Mouse (Mus musculus) activated CD4-positive, CD25-positive, alpha-beta regulatory T cell, adult 4 months (primary cell): ENCODE measurements around the gene Defb19. TPM values are rescaled to one million over a fixed set of nuclear protein-coding genes. Genes with fewer than 3 reads are reported as not detected.

Experiments used
- ATAC-seq: one replicate; pipeline ENCODE4 v1.8.0; 2017
- polyA plus RNA-seq, 2 experiments: library from polyadenylated mRNA; unstranded; fragments of 100-300 nt; shearing (Covaris generic); gene quantifications; one replicate each; pipeline ENCODE4 v1.2.1; 2017

Defb19 gene
- polyA plus RNA-seq, 2 experiments from 2014 or later: not detected

- no peak for ATAC-seq
Measured at GRCm38 (mm10) chr2:152586926-152587560, 6.9 kb upstream of the Defb19 start.

DNA sequence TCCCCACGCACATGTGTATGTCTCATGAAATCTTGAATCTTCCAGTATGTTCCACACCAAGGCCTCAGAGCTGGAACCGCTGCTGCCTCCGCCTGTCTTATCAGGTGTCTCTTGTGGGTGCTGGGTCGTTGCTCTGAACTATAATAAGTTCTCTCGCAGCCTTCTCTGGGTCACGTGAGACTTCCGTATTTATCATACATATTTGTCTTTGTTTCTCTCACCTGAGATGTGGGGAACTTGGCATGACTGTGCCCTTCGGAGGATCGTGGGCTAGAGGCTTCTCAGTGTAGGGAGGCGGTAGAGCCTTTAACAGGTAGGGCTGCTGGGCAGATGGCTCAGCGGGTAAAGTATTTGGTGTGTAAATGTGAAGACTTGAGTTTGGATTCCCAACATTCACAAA, 500 bp upstream of the Defb19 start:
- ATAC-seq: no peak

- ATAC-seq: no peak
Measured at GRCm38 (mm10) chr2:152573484-152573883, 6.6 kb downstream of the Defb19 start.

- no peak for ATAC-seq
Measured at GRCm38 (mm10) chr2:152572114-152572794, 7.9 kb downstream of the Defb19 start, which contains the start of gene Defb21. Defb21 (plus strand) TSS chr2:152572744.

GRCm38 (mm10) chr2:152570313-152570712, 9.8 kb downstream of the Defb19 start:
- no peak for ATAC-seq

DNA sequence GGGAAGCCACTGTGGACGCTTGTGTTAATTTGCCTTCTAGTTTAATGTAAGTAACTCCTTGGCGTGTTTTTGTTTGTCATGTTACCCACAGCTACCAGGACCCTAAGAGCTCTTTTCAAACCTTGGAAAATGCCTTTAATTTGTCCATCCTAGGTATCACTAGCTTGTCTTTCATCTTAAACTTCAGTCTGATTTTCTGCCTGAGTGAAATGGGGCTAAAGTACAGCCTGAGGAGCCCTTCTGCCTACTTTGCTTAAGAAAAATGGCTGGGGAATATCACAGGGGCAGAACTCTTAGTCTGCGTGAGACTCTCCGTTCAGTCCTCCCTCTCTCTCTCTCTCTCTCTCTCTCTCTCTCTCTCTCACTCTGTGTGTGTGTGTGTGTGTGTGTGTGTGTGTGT, 10.2 kb downstream of the Defb19 start:
- no peak for ATAC-seq

DNA sequence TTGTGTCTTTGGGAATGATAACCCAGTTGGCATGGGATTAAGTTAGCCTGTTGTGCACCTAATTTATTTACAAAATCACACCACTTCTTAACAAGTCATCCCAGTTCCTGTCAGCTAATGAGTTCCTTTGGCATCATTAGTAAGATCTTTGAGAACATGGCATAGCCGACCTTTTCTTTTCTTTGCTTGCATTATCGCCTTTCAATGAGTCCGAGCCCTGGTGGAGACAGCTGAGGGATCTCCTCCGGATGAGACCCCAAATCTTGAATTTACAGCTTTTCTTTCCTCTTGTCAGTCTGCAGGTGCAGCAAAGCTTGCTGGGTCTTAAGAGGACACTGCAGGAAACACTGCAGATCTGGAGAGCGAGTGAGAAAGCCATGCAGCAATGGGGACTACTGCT, 11.1 kb downstream of the Defb19 start, which contains the start of gene Gm17416:
Gene Gm17416 (plus strand): TSS at position 301 of the 400 bp plus-strand sequence.
- ATAC-seq: no peak

- ATAC-seq: no peak
Measured at GRCm38 (mm10) chr2:152556655-152557054, 23.5 kb downstream of the Defb19 start.

- ATAC-seq: no peak
Measured at GRCm38 (mm10) chr2:152553774-152554423, 26.2 kb downstream of the Defb19 start.

DNA sequence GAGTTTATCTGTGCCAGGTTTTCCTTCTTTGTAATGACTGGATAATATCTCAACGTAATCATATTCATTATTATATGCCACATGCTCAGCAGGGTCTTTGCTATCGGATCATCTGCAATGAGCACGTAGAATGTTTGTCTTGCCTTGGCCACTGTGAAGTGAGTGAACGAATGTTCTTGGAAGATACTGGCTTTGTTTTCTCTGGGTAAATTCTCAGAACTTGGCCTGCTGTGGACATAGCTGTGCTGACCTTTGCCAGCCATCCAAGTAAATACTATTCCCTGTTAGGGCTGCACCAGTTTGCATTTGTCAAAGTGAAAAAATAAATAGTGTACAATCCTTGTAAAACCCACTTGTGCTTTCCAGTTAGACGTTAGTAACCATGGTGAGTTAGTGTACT, 32.0 kb downstream of the Defb19 start:
- ATAC-seq: no peak

- no peak for ATAC-seq
Measured at GRCm38 (mm10) chr2:152544691-152545090, 35.4 kb downstream of the Defb19 start.

DNA sequence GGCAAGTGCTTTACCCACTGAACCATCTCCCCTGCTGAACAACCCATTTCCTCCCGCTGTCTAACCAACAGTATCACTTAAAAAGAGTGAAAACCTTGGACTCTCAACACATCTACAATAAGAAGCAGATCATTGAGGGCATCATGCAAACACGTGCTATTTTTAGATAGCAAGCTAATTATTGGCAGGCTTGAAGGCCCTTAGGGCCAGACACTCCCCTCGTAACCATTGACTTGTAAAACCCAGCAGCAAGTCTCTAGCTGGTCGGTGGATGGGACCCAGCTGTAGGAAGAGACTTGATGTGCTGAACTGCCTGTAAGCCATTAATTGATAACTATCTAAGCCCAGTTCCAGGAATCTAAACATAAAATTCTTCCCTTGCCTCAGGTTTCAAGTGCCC, 36.6 kb downstream of the Defb19 start:
- ATAC-seq: no peak

GRCm38 (mm10) chr2:152542897-152543296, 37.2 kb downstream of the Defb19 start:
- ATAC-seq: no peak

DNA sequence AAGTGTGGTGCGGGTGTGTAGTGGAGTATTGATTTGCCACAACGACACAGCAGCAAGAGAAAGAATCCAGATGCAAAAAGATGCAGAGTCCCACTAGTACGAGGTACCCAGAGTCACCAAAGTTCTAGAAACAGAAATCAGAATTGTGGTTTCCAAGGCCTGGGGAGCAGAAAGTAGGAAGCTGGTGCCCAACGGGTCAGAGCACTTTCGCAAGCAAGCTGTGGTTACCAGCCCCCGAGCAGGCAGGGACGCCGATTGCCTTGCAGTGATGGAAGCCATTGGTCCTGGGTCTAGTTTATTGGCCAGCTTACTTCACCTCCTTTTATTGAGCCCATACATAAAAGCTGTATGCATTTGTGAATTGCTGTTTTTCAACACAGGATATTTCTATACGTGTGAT, 38.1 kb downstream of the Defb19 start:
- no peak for ATAC-seq

DNA sequence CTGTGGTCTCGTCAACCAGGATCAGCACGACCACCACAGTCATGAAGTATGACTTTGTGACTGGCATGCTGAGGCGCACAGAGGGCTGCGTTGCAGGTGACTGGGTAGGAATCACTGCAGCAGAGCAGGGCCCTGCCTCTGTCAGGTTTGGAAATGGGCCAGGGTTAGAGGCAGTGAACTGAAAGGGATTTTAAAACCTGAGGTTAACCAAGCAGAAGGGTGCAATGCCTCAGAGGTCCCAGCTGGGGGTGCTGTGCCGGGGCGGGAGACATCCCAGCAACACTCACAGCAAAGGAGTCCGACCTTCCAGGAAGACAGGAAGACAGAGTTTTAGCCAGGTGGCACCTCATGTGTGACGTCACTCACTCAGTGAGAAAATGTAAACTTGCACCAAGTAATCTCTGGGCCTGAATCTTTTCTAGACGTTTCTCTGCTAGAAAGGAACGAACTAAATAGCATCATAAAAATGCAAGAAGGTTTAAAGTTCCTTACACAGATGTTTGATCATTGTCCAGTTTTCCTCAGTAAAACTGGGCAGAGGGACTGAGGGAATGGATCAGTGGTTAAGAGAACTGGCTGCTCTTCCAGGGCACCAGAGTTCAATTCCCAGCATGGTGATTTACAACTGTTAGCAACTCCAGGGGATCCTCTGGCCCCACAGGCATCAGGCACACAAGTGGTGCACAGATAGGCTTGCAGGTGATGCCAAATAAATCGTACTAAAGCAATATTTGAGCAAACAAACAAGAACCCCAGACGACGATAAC, 40.0 kb downstream of the Defb19 start, which contains the start of gene Defb29:
Gene Defb29 (minus strand): TSS at position 155 of the 767 bp plus-strand sequence.
- no peak for ATAC-seq

Other genes with a start within 250 kb of the Defb19 start
- gene Rbck1, start 247.7 kb downstream of the Defb19 start, polyA plus RNA-seq: 10 to 100 TPM; 65.1 to 86.1 TPM
- 1 to 10 TPM; 3.4 to 5.1 TPM for gene Trib3, start 236.3 kb downstream of the Defb19 start, polyA plus RNA-seq
- gene Nrsn2, start 203.7 kb downstream of the Defb19 start, polyA plus RNA-seq: not detected
- gene Sox12, start 182.2 kb downstream of the Defb19 start, polyA plus RNA-seq: under 1 TPM; 0.30 to 0.33 TPM
- under 1 TPM; 0.70 to 0.74 TPM for gene Zcchc3, start 165.3 kb downstream of the Defb19 start, polyA plus RNA-seq
- gene 6820408C15Rik, start 164.7 kb downstream of the Defb19 start, polyA plus RNA-seq: not detected
- gene Defb23, start 115.7 kb downstream of the Defb19 start, polyA plus RNA-seq: not detected
- not detected for gene Defb20, start 103.2 kb downstream of the Defb19 start, polyA plus RNA-seq
- gene Defb22, start 90.2 kb downstream of the Defb19 start, polyA plus RNA-seq: not detected
- gene Defb26, start 68.6 kb downstream of the Defb19 start, polyA plus RNA-seq: not detected
- not detected for gene Defb28, start 62.1 kb downstream of the Defb19 start, polyA plus RNA-seq
- not detected for gene Defb29, start 40.2 kb downstream of the Defb19 start, polyA plus RNA-seq
- not detected for gene Gm17416, start 11.0 kb downstream of the Defb19 start, polyA plus RNA-seq
- not detected for gene Defb21, start 7.6 kb downstream of the Defb19 start, polyA plus RNA-seq
- gene Defb45, start 19.1 kb upstream of the Defb19 start, polyA plus RNA-seq: not detected
- gene Defb36, start 24.0 kb upstream of the Defb19 start, polyA plus RNA-seq: not detected
- not detected for gene Defb25, start 42.7 kb upstream of the Defb19 start, polyA plus RNA-seq
- not detected for gene Rem1, start 46.6 kb upstream of the Defb19 start, polyA plus RNA-seq
- 10 to 100 TPM; 72.7 to 82.3 TPM for gene H13, start 89.1 kb upstream of the Defb19 start, polyA plus RNA-seq
- 1 to 10 TPM; 2.1 to 2.5 TPM for gene Mcts2, start 106.7 kb upstream of the Defb19 start, polyA plus RNA-seq
- gene Id1, start 155.9 kb upstream of the Defb19 start, polyA plus RNA-seq: under 1 TPM; 0.56 to 0.97 TPM
- gene Cox4i2, start 173.9 kb upstream of the Defb19 start, polyA plus RNA-seq: not detected